Mouse (Mus musculus) cerebellum, adult 2 months (tissue): ENCODE results near the gene Meaf6.

Experiments
- CTCF ChIP-seq: fragments of 200-500 bp; IDR thresholded peaks from 2 replicates; pipeline ENCODE4 v1.5.1; 2011; ENCODE audit warnings: low read depth, mild to moderate bottlenecking, control low read depth, low read length, moderate library complexity, borderline replicate concordance; ENCODE audit not compliant: insufficient read depth
- POLR2A ChIP-seq: fragments of 200-500 bp; IDR thresholded peaks from 2 replicates; pipeline ENCODE4 v1.6.1; 2011; ENCODE audit warnings: low read length, control low read depth, borderline replicate concordance; ENCODE audit not compliant: insufficient read depth

GRCm38 (mm10) chr4:125099458-125099857 is 14.5 kb downstream of the Meaf6 start:
- TF ChIP-seq CTCF: peak; percentile 89
- no peak for TF ChIP-seq POLR2A
